Mouse (Mus musculus) small intestine, adult 2 months (tissue): ENCODE measurements around the gene Stx8.

Source experiments
- CTCF ChIP-seq: fragments of 200-500 bp; IDR thresholded peaks from 2 replicates; pipeline ENCODE4 v1.5.1; 2012; ENCODE audit warnings: low read depth, mild to moderate bottlenecking, control low read depth, inconsistent platforms, low read length, moderate library complexity, mixed read lengths; ENCODE audit not compliant: insufficient replicate concordance, insufficient read length; ENCODE audit errors: extremely low read depth
- POLR2A ChIP-seq: fragments of 200-500 bp; IDR thresholded peaks from 2 replicates; pipeline ENCODE4 v1.6.1; 2012; ENCODE audit warnings: low read depth, mild to moderate bottlenecking, control low read depth, inconsistent platforms, low read length, moderate library complexity

DNA sequence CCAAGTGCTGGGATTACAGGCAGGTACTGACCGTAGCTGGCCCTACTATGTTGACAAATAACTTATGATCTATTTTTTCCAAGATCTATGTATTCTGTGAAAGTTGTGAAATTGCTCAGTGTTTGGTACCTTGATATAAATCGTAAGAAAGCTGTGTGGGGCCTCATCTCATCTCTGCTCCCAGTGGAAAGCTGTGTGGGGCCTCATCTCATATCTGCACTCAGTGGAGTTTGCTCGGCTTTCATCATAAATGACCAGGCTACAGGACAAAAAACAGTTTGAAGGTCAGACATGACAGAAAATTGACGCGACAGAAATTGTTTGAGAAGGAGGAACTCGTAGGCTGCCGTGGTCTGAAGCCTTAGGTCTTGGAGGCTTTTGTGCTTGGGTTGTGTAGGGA is 56.0 kb downstream of the Stx8 start:
- TF ChIP-seq CTCF = no peak
- TF ChIP-seq POLR2A = no peak
